Mouse (Mus musculus) heart, postnatal 0 days (tissue): Measurements from ENCODE around the gene P2rx7.

Source experiments
- CTCF ChIP-seq: IDR thresholded peaks from 2 replicates; pipeline ENCODE4 v1.5.1; 2016; ENCODE audit warnings: antibody characterized with exemption, control low read depth, low read depth
- EP300 ChIP-seq: IDR thresholded peaks from 2 replicates; pipeline ENCODE4 v1.6.1; 2016; ENCODE audit warnings: antibody characterized with exemption, low read depth

- TF ChIP-seq CTCF = no peak
- no peak for TF ChIP-seq EP300
Observed at GRCm38 (mm10) chr5:122617718-122618117, 26.0 kb upstream of the P2rx7 start.
